Mouse (Mus musculus) hindbrain, postnatal 0 days (tissue): ENCODE data around the gene Kif26b. TPM values are rescaled to one million over a fixed set of nuclear protein-coding genes. Genes with fewer than 3 reads are reported as not detected.

Experiments
- ATAC-seq: fragments of 200-750 bp; cut with Nextera tagmentation; 2 replicates; pipeline ENCODE4 v1.8.0; 2017; ENCODE audit warnings: mild to moderate bottlenecking, moderate TSS enrichment, moderate library complexity
- DNase-seq: peaks from one replicate; pipeline ENCODE4 v3.0.0-alpha.2; 2015; ENCODE audit warnings: low spot score
- H3K27ac ChIP-seq: fragments of 300-500 bp; sonication (generic); 2 replicates; pipeline ENCODE4 v1.5.1; 2014; ENCODE audit warnings: mild to moderate bottlenecking
- H3K27me3 ChIP-seq: fragments of 300-500 bp; sonication (generic); 2 replicates; pipeline ENCODE4 v1.6.1; 2014; ENCODE audit warnings: low read length, mixed read lengths; ENCODE audit not compliant: insufficient read depth
- H3K36me3 ChIP-seq: fragments of 300-500 bp; sonication (generic); 2 replicates; pipeline ENCODE4 v1.6.1; 2014; ENCODE audit warnings: low read length, mixed read lengths; ENCODE audit not compliant: insufficient read depth
- H3K4me1 ChIP-seq: fragments of 300-500 bp; sonication (generic); 2 replicates; pipeline ENCODE4 v1.6.1; 2014; ENCODE audit warnings: antibody characterized with exemption, low read length, mixed read lengths; ENCODE audit not compliant: insufficient read depth
- H3K4me2 ChIP-seq: fragments of 300-500 bp; sonication (generic); 2 replicates; pipeline ENCODE4 v1.6.1; 2014; ENCODE audit warnings: low read depth, mild to moderate bottlenecking, low read length, moderate library complexity, mixed read lengths
- H3K4me3 ChIP-seq: fragments of 300-500 bp; sonication (generic); 2 replicates; pipeline ENCODE4 v1.5.1; 2014; ENCODE audit warnings: low read length
- H3K9ac ChIP-seq: fragments of 300-500 bp; sonication (generic); replicated peaks from 2 replicates; pipeline ENCODE4 v1.6.1; 2014; ENCODE audit warnings: mild to moderate bottlenecking, low read length, moderate library complexity, mixed read lengths
- H3K9me3 ChIP-seq: fragments of 300-500 bp; sonication (generic); 2 replicates; pipeline ENCODE4 v1.6.1; 2016; ENCODE audit warnings: low read length, mixed read lengths
- CTCF ChIP-seq: IDR thresholded peaks from 2 replicates; pipeline ENCODE4 v1.5.1; 2016; ENCODE audit warnings: antibody characterized with exemption, control low read depth, low read depth
- whole genome bisulfite sequencing: fragments of 180-500 bp; shearing (Covaris S2); extraction: QIAGEN DNeasy Blood & Tissue Kit; methylation state at CpG from one replicate; pipeline ENCODE4 v1.1.7; 2014; 5-methylcytosine and 5-hydroxymethylcytosine counted together
- polyA plus RNA-seq: library from polyadenylated mRNA; unstranded; fragments of >200 nt; fragmentation: Nextera tagmentation; extraction: Ambion mirVana; gene quantifications from 2 replicates; pipeline ENCODE4 v1.2.1, GENCODE M21; 2015
- total RNA-seq: library from RNA; depleted of rRNA; stranded (reverse); fragments of >200 nt; gene quantifications from 2 replicates; pipeline ENCODE4 v1.2.3, GENCODE M21; 2014

The Kif26b gene
- total and polyA plus RNA-seq, 2 experiments from 2014 or later: 5.8 to 59.7 TPM

DNA sequence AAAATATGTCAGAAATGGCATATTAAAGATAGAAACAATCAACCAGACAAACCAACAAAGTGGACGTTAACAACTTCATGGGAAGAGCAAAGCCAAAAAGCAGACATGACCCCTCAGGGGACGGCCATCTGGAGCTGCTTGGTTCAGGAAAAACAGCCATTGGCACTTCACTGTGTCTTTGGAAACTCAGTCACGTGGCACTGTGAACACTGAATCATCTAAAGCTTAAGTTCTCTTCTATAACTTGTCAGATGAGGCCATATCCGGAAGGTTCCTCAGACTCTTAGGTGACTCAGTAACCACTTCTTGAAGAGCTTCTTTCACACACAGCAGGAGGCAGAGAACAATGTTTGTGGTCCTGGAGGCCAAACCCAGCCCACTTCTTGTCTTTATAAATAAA lies 126.6 kb downstream of the Kif26b start:
- Histone ChIP-seq H3K36me3 (no peaks in the 10 kb centered on the region), H3K27ac (no peak overlapping the region), H3K4me1 (no peaks in the 10 kb centered on the region), H3K9ac (no peak overlapping the region), H3K4me2 (no peak overlapping the region), H3K27me3 (no peaks in the 10 kb centered on the region), H3K4me3 (no peak overlapping the region), H3K9me3 (no peaks in the 10 kb centered on the region)
- 82% methylated on average over 4 of the region's 4 CpGs for WGBS
- DNase-seq (no peak), ATAC-seq (no peak)
- TF ChIP-seq CTCF: no peak

DNA sequence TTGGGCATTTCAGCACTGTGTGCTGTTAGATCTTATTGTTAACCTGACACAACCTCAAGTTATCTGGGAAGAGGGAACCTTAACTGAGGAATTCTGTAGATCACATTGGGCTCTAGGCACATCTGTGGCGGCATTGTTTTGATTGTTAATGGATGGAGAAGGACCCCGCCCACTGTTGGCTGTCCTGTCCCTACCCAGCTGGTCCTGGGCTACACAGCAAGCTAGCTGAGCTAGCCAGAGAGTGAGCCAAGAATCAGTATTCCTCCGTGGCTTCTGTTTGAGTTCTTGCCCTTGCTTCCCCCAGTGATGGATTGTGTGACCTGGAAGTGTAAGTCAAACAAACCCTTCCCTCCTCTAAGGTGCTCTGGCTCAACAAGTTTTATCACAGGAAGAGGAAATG lies 132.1 kb downstream of the Kif26b start:
- Histone ChIP-seq H3K4me3 (no peak overlapping the region), H3K4me1 (no peaks in the 10 kb centered on the region), H3K27me3 (no peaks in the 10 kb centered on the region), H3K36me3 (no peaks in the 10 kb centered on the region), H3K4me2 (no peak overlapping the region), H3K9ac (no peak overlapping the region), H3K9me3 (no peaks in the 10 kb centered on the region), H3K27ac (no peak overlapping the region)
- 57% methylated on average over 3 of the region's 3 CpGs for WGBS
- DNase-seq (peak; percentile 24), ATAC-seq (no peak)
- TF ChIP-seq CTCF: no peak

DNA sequence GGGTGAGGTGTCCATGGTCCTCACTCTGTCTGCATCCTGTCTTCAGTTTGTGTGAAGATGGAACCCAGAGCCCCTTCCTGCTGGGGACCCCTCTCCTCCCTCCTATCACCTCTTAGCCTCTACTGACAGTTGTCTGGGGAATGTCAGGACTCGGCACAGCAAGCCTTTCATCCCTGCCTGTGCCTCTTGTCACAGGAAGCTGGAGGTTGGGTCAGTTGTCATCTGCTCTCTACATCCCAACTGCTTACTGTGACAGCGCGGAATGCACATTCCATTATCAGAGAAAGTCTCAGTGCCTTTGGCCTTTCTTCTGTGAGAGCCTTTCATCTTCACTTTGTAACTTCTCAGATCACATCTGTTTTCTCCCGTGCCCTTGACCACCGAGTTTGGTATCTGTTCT lies 132.6 kb downstream of the Kif26b start:
- H3K27me3 ChIP-seq: no peaks in the 10 kb centered on the region
- no peak for DNase-seq
- no peaks in the 10 kb centered on the region for H3K36me3 ChIP-seq
- no peak overlapping the region for H3K4me3 ChIP-seq
- 46% methylated on average over 5 of the region's 5 CpGs for WGBS
- no peak overlapping the region for H3K4me2 ChIP-seq
- H3K4me1 ChIP-seq: no peaks in the 10 kb centered on the region
- no peak overlapping the region for H3K9ac ChIP-seq
- no peaks in the 10 kb centered on the region for H3K9me3 ChIP-seq
- no peak for TF ChIP-seq CTCF
- no peak for ATAC-seq
- no peak overlapping the region for H3K27ac ChIP-seq

DNA sequence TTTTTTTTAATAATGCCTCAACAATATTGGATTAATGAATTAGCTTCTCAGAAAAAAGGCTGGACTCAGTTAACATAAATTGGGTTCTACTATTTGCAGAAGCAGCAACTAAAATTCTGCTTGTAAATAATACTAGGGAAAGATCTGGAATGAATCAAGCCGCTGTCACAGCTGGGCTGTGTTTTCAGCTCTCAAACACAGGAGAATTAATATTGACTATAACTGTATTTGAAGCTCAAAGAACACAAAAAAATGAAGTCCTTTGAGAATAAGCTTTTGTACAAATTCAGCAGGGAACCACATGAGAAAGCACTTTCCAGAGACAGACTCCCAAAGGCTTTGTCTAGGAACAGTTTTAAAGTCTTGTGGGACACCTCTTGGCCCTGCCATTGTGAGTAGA lies 134.6 kb downstream of the Kif26b start:
- Histone ChIP-seq H3K9ac (no peak overlapping the region), H3K4me1 (no peaks in the 10 kb centered on the region), H3K27me3 (no peaks in the 10 kb centered on the region), H3K36me3 (no peaks in the 10 kb centered on the region), H3K4me2 (no peak overlapping the region), H3K9me3 (no peaks in the 10 kb centered on the region), H3K4me3 (no peak overlapping the region), H3K27ac (no peak overlapping the region)
- 77% methylated on average over 1 of the region's 1 CpGs for WGBS
- TF ChIP-seq CTCF: no peak
- ATAC-seq (no peak), DNase-seq (no peak)

DNA sequence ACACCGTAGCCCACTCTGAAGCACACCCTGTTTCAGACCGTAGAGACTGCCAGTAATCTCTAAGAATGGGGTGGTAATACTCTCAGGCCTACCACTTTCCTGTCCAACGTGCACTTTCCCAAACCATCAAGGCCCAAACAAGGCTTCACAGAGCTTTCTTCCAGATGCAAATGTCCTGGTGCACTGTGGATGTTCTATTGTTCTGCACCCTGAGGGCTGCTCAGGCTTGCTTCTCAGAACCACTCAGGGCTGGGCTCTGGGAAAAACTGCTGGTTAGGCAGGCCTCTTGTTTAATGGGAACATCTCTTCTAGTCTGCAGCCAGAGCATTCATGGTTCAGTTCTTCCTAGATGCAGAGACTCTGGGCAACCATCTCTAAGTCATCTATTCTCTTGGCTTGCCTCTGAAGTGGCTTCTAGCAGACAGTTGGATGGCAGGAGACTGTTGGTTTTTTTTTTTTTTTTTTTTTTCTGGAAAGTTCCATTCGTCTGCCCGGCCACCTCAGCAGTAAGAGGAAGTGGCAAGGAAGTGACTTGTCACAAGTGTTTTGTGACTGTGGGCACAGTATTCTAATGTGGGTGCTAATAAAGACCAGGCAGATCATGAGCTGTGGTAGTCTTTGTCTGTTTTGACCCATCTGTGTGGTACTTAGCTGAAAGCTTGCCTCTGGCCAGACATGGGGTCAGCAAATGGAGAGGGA lies 135.5 kb downstream of the Kif26b start:
- no peaks in the 10 kb centered on the region for H3K36me3 ChIP-seq
- 72% methylated on average over 5 of the region's 5 CpGs for WGBS
- H3K4me1 ChIP-seq: no peaks in the 10 kb centered on the region
- no peak overlapping the region for H3K27ac ChIP-seq
- ATAC-seq (no peak), DNase-seq (no peak)
- no peak overlapping the region for H3K4me2 ChIP-seq
- H3K4me3 ChIP-seq: no peak overlapping the region
- TF ChIP-seq CTCF: no peak
- H3K9me3 ChIP-seq: no peaks in the 10 kb centered on the region
- H3K9ac ChIP-seq: no peak overlapping the region
- no peaks in the 10 kb centered on the region for H3K27me3 ChIP-seq

DNA sequence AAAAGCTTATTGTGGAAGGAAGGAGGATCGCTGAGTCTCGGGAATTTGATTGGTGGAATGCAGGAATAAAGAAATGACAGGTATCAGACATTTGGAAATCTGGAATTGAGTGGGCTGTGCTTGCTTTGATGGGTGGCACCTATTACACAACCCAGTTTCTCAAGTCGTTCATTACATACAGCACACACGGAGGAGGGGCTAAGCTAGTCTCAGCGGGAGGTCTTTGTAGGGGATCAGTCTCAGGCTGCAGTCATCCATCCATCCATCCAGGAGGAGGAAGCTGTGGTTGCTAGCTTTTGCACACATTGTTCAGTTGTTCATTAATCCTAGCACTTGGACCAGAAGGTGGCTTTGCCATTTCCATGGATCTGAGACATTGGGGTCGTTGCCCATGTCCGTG lies 137.6 kb downstream of the Kif26b start:
- no peaks in the 10 kb centered on the region for H3K4me1 ChIP-seq
- H3K9ac ChIP-seq: no peak overlapping the region
- no peak for TF ChIP-seq CTCF
- H3K36me3 ChIP-seq: no peaks in the 10 kb centered on the region
- no peaks in the 10 kb centered on the region for H3K27me3 ChIP-seq
- no peak overlapping the region for H3K4me2 ChIP-seq
- WGBS: 72% methylated on average over 7 of the region's 7 CpGs
- no peak overlapping the region for H3K27ac ChIP-seq
- no peak for DNase-seq
- no peak for ATAC-seq
- no peaks in the 10 kb centered on the region for H3K9me3 ChIP-seq
- no peak overlapping the region for H3K4me3 ChIP-seq

DNA sequence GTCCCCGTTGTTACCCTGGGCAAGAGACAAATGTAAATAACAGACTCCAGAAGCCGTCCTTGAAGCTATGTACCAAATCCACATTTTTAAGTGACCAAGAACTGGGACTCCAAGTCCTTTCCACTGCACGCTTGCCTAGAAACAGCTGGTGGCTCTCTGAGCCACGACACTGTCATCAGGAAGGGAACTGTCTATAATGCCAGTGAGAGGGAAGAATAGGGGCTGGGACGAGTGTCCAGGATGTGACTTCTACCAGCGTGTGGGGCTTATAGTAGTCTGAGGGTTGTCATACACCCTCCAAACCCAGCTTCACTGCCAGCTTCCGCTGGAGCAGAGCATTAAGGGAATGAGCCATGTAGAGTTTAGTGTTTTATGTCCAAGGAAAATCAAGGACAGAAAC lies 138.9 kb downstream of the Kif26b start:
- H3K4me3 ChIP-seq: no peak overlapping the region
- no peak overlapping the region for H3K4me2 ChIP-seq
- 81% methylated on average over 7 of the region's 7 CpGs for whole genome bisulfite sequencing
- H3K9ac ChIP-seq: no peak overlapping the region
- H3K36me3 ChIP-seq: no peaks in the 10 kb centered on the region
- H3K4me1 ChIP-seq: no peaks in the 10 kb centered on the region
- no peak overlapping the region for H3K27ac ChIP-seq
- no peak for ATAC-seq
- no peaks in the 10 kb centered on the region for H3K27me3 ChIP-seq
- DNase-seq: no peak
- no peaks in the 10 kb centered on the region for H3K9me3 ChIP-seq
- TF ChIP-seq CTCF: no peak
